Mouse (Mus musculus): ENCODE data around the gene Cep295nl.
A peak's percentile ranks its signal among the peaks of the same experiment; 100 is the strongest.
"Not testable (repeated sequence)": the region's sequence is repeated elsewhere in the genome, so short reads cannot be mapped to it uniquely, and the experiment has no call there.

The Cep295nl gene

DNA sequence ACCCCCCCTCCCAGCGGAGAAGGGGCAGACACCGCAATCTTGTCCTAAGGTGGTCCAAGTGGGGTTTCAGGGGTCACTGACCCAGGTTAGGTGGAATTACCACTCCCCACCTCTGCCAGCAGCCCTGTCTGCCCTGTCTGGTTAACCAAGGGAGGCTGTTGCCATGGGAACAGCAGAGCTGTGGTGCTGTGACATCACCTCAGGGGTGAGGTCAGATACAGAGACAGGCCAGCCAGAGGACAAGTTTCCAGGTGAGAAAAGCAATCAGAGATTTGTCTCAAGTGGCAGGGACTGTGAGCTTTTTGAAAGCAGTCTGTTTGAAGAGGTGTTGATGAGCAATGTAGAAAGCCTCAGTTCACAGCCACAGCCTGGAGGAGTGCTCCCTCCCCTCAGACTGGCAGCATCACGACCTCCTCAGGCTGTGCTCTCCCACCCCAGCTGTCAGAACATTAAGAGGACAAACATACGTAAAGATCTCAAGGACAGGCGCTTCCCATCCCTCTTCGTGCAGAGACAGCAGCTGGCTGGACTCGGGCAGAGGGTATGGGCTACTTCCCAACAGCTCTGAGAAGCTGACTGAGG lies at the start of gene Cep295nl:
Cep295nl (minus strand) TSS at position 101 of the 582 bp plus-strand sequence.
- no peak for DNase-seq

DNA sequence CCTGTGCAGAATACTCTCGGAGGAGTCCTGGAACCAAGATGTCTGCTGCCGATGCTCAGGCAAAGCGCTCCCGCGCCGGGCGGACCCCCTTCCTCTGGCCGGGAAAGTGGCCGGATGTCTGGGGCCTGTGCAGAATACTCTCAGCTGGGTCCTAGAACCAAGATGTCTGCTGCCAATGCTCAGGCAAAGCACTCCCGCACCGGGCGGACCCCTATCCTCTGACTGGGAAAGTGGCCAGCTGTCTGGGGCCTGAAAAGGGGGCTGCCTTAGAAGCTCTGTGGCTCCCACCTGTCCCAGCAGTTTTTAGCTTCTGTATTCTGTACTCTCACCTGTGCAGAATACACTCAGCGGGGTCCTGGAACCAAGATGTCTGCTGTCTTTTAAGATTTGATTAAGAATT lies 45.5 kb upstream of the Cep295nl start:
- not testable (repeated sequence) for DNase-seq

DNA sequence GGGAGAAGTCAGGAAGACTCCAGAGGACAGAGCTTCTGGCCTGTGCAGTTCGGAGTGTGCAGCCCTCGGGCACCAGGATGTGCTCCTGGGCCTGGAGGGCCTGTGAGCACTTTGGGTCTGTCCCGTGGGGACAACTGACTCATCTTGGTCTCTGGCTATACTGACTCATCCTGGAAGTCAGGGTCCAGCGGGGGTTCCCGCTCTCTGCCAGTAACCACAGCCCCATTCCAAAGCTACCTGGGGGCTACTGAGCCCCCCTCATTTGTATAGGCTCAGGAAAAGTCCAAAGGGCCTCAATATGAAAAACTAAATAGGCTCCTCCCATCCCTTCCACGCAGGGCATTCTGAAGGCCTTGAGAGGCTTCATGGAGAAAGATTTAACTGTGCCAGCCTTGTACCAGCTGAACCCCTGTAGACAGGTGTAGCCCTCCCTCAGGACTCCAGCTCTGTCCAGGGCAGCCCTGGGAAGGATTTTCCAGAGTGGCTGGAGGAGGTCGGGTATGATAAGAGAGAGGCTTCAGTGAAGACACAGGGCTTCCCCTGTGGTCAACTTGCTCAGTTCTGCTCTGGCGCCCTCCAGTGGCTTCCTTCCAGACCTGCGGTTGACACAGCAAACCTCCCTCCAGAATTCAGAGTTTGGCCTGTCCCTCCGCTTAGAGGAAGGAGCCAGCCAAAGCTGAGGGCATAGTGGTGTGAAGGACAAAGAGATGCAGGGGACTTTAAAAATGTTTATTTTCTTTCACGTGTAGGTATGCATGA lies 37.1 kb upstream of the Cep295nl start:
- peak; percentile 80 for DNase-seq

DNA sequence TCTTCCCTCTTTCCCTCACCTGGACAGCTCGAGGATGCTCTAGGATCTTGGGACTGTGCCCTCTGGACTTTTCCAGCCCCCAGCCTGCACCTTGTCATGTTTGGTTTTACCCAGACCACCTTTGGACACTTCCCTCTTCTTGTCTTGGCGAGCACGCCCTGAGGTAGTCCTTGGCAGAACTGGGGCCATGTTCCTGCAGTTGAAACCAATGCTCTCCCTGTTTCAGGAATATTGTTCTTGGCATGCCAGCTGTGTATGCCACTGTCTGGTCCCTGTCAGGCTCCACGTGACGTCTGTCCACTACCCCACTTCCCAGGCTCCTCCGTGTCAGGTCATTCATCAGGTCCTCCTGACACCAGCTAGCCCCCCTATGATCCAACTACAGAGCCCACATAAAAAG lies 36.4 kb upstream of the Cep295nl start:
- no peak for DNase-seq

DNA sequence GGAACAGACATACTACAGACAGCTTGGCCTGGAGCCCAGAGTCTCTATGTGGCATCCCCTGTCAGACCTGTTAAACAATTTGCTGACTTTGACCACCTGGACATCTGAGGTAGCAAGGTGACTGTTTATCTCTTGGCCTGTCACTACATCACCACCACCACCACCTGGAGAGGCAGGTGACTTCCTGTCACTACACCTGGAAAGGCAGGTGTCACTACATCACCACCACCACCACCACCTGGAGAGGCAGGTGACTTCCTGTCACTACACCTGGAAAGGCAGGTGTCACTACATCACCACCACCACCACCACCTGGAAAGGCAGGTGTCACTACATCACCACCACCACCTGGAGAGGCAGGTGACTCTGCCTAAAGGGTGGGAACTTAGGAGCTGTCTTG lies 34.0 kb upstream of the Cep295nl start:
- not testable (repeated sequence) for DNase-seq

DNA sequence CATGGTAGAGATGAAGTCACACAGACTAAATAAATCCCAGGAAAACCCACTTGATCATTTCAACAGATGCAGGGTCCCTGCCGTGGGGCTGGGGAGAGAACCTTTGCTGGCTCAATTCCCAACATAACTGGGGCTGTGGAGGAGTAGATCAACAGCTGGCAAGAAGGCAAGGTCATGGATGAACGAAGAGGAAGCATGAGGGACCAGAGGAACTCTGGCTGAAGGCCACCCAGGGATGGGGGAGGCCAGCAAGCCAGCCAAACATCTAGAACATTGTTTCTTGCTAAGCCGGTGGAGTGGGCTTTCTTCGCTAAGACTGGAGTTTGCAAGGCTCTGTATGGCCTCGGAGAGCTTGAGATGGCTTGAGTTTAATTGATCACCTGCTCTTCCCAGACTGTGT lies 33.6 kb upstream of the Cep295nl start:
- no peak for DNase-seq

DNA sequence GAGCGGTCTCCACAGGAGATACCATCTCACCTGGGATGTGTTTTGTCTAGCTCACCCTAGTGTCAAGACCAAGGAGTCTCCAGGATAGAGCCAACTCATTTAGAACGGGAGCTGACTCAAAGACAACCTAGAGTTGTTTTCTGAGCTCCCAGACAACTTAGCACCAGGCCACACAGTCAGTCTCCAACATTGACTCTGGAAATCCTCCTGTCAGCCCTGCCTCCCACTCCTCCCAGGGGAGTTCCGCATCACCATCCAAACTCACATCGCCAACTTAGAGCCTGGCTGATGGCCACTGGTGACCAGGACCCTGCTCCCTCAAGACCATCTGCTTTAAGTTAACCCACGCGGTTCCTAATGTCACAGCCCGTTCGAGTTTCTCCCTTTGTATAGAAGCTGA lies 33.2 kb upstream of the Cep295nl start:
- DNase-seq = no peak

DNA sequence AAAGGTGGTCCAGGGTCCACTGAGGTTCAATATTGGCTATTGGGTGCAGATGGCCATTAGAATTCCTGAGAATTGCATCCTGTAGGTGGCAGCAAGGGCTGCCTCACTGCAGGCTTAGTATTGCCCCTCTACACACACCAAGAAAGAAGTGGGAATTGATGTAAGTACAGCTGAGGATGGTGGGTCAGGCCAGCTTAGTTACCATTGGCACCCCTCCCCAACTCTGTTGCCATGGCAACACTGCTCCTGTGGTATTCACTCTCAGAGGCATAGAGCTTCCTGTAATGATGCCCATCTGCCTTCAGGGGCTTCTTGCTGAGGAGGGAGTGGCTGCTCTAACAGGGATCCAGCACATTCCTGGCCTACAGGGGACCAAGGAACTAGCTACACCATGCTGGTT lies 32.7 kb upstream of the Cep295nl start:
- DNase-seq = no peak

DNA sequence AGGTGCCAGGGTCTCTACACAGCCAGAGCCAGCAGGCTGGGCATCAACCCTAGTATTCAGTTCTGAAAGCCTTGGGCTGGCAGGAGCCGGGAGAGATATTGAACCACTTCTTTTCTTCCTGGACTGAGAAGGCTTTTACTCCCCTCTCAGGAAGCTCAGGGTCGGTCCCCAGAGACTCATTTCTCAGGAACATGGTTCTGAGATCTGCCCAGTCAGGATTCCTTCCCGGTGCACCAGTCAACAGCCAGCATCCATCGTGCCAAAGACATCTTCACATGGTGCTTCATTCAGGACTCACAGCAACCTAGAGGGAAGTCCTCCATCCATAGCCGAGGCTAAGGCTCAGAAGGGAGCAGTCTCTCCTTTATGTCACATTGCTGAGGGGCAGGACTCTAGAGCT lies 32.2 kb upstream of the Cep295nl start:
- no peak for DNase-seq

DNA sequence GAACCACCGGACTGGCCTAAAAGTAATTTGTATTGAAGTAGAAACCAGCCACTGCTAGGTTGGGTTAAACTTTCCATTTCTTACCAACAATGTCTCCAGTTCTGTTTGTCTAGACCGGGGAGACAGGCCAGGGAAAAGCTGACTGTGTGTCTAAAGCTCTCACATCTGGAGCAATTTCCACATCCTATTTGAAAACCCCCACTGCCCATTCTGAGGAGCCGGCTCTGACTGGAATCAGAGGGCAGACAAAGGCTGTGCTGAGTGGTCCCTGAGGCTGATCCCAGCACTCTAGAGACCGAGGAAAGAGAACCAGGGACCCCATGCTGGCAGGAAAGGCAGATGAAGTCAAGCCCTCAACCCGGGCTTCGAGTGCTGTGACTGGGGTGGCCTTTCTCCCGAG lies 30.3 kb upstream of the Cep295nl start:
- no peak for DNase-seq

DNA sequence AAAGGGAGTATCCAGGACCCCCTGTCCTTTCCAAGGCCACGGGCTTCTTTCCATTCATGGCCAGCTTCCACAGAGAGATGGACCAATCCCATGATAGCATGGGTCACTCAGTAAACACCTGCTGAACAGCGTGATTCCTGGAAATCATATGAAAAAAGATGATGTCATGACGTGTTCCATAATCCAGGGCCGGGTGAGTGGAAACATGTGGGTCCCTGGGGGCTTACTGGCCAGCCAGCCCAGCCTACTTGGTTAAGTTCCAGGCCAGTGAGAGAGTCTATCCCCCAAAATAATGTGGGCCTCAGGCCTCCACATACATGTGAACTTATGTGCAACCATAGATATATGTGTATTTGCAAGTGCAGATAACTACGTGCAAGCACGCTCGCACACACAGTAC lies 29.6 kb upstream of the Cep295nl start:
- DNase-seq = no peak

DNA sequence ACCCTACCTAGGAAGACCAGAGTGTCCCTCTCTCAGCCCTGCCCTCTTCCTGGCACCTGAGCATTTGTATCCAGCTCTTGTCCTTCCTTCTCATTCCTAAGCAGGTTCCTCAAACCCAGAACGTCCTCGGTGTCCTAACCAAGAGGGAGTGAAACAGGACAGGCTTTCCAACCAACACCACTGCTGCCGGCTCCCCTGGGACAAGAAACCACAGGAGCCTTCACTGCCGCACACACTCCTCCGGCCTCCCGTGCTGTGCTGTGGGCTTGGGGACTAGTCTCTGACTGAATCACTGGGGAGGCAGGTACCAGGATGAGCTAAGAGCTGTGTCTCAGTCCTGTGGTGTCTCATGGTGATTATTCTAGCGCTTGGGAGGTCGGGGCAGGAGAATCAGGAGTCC lies 27.4 kb upstream of the Cep295nl start:
- DNase-seq = no peak

DNA sequence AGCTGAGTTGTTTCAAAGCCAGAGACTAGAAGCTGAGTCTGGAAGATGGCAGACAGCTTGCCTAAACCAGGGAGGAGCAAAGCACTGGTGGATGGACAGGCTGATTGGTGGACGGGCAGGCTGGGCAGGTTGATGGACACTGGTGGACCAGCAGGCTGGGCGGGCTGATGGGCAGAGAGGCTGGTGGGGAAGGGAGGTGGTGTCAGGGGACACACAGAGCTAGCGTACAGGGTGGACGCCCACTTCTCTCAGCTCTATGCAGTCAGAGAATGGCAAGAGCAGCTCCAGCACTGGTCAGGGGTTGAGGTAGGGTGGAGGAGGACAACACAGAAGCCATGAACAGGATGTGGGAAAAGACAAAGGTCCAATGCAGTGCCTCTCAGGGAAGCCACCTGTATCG lies 27.0 kb upstream of the Cep295nl start:
- DNase-seq = no peak

DNA sequence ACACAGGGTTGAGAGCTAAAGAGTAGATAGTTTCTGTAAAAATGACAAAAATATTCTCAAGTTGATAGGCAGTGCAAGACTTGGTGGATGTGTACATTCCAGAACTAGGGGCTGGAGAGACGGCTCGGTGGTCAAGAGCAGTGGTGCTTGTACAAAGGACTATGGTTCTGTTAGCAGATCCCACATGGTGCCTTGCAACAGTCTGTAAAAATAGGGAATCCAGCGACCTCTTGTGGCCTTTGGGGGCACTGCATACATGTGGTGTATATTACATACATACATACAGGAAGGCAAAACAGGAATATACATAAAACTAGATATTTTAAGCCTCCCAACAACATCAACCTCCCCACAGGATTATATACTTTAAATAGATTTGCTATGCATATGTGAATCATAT lies 26.0 kb upstream of the Cep295nl start:
- DNase-seq = peak; percentile 46 to 48

DNA sequence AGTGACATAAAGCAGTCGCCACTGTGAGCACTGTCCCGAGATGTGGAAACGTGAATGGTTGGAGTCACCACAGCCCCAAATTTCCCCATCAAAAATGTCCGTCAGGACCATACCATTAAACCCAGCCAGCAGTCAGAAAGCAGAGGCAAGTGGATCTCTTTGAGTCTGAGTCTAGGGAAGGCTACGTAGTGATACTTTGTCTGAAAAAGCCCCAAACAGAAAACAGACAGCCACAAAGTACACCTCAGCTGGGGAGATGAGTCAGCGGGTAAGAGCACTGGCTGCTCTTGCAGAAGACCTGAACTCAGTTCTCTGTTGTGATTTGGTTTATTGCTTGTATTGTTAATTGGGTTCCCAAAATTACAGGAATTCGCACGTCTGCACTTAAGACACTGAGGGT lies 24.3 kb upstream of the Cep295nl start:
- DNase-seq = no peak

DNA sequence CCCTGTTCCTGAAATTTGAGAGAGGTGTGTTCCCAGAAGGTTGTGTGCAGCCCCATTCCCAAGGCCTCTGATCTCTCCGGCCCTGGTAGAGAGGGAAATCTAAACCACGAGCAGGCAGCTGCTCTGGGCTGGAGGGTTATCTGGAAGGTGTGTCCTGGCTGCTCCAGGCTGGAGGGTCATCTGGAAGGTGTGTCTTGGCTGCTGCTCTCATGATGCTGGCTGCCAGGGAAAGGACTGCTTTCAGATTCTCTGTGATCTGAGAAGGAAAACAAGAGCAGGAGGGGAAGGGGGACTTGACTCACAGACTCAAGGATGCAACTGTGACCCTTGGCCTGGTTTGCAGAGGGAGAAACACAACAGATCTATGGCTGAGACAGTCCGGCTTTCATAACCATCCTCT lies 23.8 kb upstream of the Cep295nl start:
- no peak for DNase-seq

DNA sequence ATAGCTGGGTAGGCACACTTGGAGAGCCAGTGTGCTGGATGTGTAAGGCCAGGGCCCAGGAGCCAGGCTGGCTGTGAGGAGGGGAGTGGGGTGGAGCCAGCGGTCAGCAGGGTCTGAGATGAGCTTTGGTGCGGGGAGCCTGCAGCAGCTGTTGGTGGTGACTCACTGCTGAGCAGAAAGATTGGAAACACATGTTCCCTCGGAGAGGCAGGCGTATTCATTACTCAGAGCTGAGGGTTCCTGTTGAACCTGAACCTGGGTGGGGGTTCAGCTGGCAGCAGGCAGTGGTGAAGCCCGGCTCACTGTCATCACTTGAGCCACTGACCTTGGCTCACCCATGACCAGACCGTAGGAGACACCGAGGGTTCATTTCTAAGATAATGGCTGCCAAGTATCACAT lies 22.9 kb upstream of the Cep295nl start:
- no peak for DNase-seq

DNA sequence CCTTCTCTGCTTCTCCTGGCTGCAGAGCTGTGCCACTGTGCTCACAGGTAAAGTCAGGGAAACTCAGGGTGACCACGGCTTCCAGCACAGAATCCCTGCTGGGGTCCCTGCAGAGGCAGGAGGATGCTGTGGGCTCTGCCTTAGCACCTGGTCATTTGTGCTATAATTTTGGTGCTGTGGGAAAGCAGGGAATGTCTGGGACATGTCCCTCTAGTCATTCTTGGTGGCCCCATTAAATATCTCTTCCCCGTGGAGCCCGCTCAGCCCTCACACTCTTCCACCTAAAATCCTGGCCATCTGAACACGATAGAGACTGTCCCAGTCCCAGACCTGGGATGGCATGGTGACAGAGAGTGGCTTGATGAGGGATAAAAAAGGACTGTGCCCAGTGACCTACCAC lies 21.7 kb upstream of the Cep295nl start:
- DNase-seq = no peak

DNA sequence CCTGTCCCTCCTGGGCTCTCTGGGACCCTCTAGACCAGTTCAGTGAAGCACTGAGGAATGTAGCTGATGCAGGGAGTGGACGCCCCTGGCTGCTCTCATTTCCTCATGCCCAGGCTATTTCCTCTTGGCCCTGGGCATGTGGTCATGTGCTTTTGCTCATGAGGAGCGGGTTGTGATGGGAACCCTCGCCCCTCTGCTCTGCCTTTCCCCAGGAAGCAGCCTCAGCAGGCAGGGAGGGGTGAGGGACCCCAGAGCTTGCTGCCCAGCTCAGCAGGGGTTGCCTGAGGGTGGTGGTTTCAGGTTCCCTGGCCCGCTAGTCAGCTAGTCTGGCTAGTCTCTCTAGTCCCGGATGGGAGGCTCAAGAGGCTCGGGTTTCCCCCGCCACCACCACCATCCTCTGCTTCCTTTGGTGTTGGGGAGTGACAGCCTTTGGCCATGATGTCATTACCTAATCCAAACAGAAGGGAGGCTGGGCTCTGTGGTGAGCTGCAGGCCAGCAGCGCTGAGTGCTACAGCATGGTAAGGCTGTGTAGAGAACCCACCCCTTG lies 20.7 kb upstream of the Cep295nl start:
- DNase-seq = no peak

DNA sequence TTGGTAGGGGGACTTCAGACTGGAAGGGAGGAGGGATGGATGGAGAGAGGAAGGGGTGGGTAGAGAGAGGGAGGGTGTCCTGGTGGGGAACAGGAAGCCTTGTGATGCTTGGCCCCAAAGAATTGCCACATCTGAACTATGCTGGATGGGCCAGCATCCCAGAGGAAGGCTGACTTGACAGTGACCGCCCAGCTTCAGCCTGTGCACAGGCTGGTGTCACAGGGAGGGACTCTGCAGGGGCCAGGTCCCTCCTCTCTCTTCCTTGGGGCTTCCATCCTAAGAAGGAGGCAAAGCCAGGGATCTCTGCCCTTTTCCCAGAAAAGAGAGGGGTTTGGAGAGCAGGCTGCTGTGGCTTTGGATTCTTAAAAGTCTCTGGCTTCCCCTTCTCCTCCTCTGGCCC lies 20.2 kb upstream of the Cep295nl start:
- DNase-seq = no peak

DNA sequence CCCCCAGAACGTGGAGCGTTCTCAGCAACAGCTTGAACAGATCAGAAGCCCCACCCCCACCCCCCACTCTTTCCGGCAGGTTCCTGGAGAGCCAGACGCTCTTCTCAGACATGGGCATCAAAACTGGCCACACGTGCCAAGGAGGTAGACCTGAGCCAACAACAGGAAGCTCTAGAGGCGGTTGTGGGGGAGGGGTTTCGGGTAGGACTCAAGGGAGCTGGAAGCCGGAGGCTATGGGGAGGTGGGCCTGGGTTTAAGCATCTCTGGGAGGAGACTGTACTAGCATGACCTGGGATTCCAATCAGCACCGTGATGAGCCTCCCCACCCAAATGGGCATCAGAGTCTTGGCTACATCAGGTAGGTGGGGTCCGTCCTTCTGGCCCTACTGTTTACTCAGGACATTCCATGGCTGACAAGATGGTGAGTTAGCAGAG lies 18.6 kb upstream of the Cep295nl start:
- DNase-seq = no peak

DNA sequence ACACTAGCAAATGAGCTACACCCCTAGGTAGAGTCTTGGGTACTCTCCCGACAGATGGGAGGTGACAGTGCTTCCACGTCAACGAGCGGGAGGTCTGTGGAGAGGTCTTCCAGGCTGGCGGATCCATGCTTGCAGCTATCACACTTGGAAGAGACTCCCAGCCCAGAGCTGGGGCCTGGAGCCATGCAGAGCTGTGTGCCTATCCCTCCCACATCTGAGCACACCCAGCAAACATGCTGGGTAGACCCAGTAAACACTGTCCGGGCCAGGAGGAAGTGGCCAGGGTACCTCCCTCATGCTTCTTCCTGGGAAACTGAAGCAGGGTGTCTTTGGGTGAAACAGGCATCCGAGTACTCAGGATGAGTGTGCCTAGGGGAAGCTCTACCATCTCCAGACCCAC lies 18.2 kb upstream of the Cep295nl start:
- DNase-seq = no peak

DNA sequence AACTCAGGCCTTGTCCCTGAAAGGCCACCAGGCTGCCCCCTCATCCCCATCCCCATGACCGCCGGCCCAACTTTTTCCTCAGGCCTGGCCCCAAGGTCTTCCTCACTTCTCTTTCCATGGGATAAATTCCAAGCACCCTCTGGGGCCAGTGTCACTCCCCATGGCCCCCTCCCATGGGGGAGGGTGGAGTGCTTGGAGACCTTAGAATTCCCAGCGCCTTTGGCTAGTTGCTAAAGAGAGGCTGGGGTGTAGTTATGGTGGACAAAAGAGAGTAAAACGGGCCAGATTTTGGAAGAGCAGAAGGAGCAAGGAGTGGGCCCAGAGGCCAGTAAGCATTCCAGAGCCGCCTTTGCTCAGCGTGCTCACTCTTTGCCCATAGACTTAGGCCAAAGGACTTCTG lies 13.3 kb upstream of the Cep295nl start, which contains the start of gene Timp2:
Timp2 (minus strand) TSS at position 101 of the 400 bp plus-strand sequence.
- DNase-seq = no peak

DNA sequence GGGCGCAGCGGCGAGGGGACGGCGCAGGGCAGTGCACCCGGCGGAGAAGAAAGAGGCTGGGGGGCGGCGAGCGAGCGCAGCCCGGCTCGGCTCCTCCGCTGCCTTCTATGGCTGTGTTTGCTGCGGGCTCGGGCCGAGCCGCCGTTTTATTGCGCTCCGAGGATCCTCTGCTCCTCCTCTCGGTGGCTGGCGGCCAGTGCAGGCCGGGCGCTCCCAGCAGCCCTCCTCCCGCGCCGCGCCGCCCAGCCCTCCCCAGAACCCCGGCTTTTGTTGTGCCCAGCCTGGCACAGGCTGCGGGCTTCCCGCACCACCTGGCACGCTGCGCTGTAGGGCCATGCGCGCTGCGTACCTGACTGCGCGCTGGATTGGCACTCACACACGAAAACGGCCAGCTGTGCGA lies 12.9 kb upstream of the Cep295nl start:
- DNase-seq = peak; percentile 79 to 81

All from B cell, adult 2 months (primary cell).